Mouse (Mus musculus): ENCODE results near the gene Kcnip1.
A peak's percentile ranks its signal among the peaks of the same experiment; 100 is the strongest.

DNA sequence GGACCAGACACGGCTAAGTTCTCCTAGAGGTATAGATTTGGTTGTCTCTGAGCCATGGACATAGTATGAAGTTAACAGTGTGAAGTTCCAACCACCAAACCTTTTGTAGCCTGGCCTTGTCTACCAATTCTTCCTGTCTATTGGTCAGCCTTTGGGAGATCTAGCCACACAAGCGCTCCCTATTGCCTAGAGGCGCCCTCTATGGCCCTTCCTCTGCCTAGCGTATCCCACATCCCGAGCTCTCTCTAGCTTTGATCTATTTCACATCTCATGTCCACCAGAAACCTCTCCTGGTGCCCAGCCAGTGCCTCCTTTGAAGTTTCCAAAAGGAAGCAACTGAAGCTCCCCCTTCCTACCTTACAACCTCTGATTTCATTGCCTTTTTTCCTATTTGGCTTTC, 147.0 kb downstream of the Kcnip1 start:
- TF ChIP-seq CTCF (conservative IDR thresholded peaks at IDR 0.05; ENCODE audit: insufficient read depth, insufficient read length, low read depth, low read length) (peak; percentile 24; the same call in 1 of the 2 replicates), POLR2A (IDR thresholded peaks at IDR 0.05; ENCODE audit: low read depth, low read length) (no peak)
